Comparison of ENCODE assay signal across 18 mouse cellular contexts in genomic region chr11:72712721-72713120, GRCm38 (mm10). TPM values are rescaled to one million over a fixed set of nuclear protein-coding genes. Genes with fewer than 3 reads are reported as not detected.
DNase-seq lines count a peak whose midpoint lies in the region; ATAC-seq lines count a peak whose summit lies in the region.
"Had no signal": no experiment of that assay in that cellular context is flagged by ENCODE, and none has a peak within 500 bp of the region (broad histone marks: within the 10 kb centered on the region; RNA-seq: fewer than 3 reads in every experiment).

No protein-coding gene starts in this region.

- no peak overlapping the region for H3K4me3 ChIP-seq in forebrain, embryonic 12.5 days (replicated peaks)
- no peak overlapping the region for H3K4me3 ChIP-seq in intestine, embryonic 16.5 days (ENCODE audit: low read length)
- H3K4me3 ChIP-seq: heart, embryonic 13.5 days; hindbrain, embryonic 12.5 days; limb, embryonic 13.5 days; midbrain, embryonic 12.5 days; neural tube, embryonic 12.5 days had no signal

- no peaks in the 10 kb centered on the region for H3K27me3 ChIP-seq in forebrain, embryonic 12.5 days
- no peaks in the 10 kb centered on the region for H3K27me3 ChIP-seq in intestine, embryonic 16.5 days (replicated peaks; ENCODE audit: control insufficient read depth, insufficient read depth, low read length)
- H3K27me3 ChIP-seq: heart, embryonic 13.5 days; hindbrain, embryonic 12.5 days; limb, embryonic 13.5 days; midbrain, embryonic 12.5 days; neural tube, embryonic 12.5 days; Patski had no signal

- no peak overlapping the region for H3K4me2 ChIP-seq in forebrain, embryonic 12.5 days
- H3K4me2 ChIP-seq in intestine, embryonic 16.5 days (ENCODE audit: low read depth, low read length): no peak overlapping the region
- H3K4me2 ChIP-seq: heart, embryonic 13.5 days; hindbrain, embryonic 12.5 days; limb, embryonic 13.5 days; lung, embryonic 14.5 days; midbrain, embryonic 12.5 days; neural tube, embryonic 12.5 days had no signal

- no peaks in the 10 kb centered on the region for H3K4me1 ChIP-seq in forebrain, embryonic 12.5 days
- no peaks in the 10 kb centered on the region for H3K4me1 ChIP-seq in intestine, embryonic 16.5 days (ENCODE audit: control insufficient read depth, insufficient read depth, low read length)
- H3K4me1 ChIP-seq: hindbrain, embryonic 12.5 days; limb, embryonic 13.5 days; midbrain, embryonic 12.5 days; neural tube, embryonic 12.5 days had no signal

- H3K27ac ChIP-seq in forebrain, embryonic 12.5 days: no peak overlapping the region
- no peak overlapping the region for H3K27ac ChIP-seq in intestine, embryonic 16.5 days (ENCODE audit: low read length)
- H3K27ac ChIP-seq: heart, embryonic 13.5 days; hindbrain, embryonic 12.5 days; limb, embryonic 13.5 days; midbrain, embryonic 12.5 days; neural tube, embryonic 12.5 days; stomach, postnatal 0 days had no signal

- peaks cover 20% of the 10 kb centered on the region for H3K36me3 ChIP-seq in forebrain, embryonic 12.5 days (replicated peaks)
- H3K36me3 ChIP-seq in intestine, embryonic 16.5 days (ENCODE audit: control insufficient read depth, insufficient read depth, low read length): no peaks in the 10 kb centered on the region

- ATAC-seq in forebrain, embryonic 12.5 days (ENCODE audit: low FRiP score): no peak
- ATAC-seq in intestine, embryonic 16.5 days: no peak
- ATAC-seq: forebrain, embryonic 14.5 days; Patski had no signal

- H3K9me3 ChIP-seq in forebrain, embryonic 12.5 days: no peaks in the 10 kb centered on the region
- no peaks in the 10 kb centered on the region for H3K9me3 ChIP-seq in intestine, embryonic 16.5 days (ENCODE audit: control insufficient read depth, low read length)
- H3K9me3 ChIP-seq: heart, embryonic 13.5 days; hindbrain, embryonic 12.5 days; limb, embryonic 13.5 days; midbrain, embryonic 12.5 days; neural tube, embryonic 12.5 days had no signal

- peak; percentile 21 for DNase-seq in kidney, adult 18-20 months
- no peak for DNase-seq in kidney, adult 9 months
- DNase-seq in fat pad, adult 2 months (ENCODE audit: extremely low read depth, low read depth, low spot score): peak; percentile 47
- peak; percentile 42 for DNase-seq in gonadal fat pad, adult 2 months (ENCODE audit: low read depth)
- DNase-seq in right cerebral cortex, adult 18-20 months: peak; percentile 73
- DNase-seq in thymus, postnatal 14 days: no peak
- DNase-seq: cerebellum, adult 9-10 months; lung, embryonic 14.5 days had no signal

- 94% methylated on average over 5 of the region's 5 CpGs for WGBS in forebrain, embryonic 12.5 days
- WGBS in intestine, embryonic 16.5 days: 80% methylated on average over 5 of the region's 5 CpGs

- no peak overlapping the region for H3K9ac ChIP-seq in forebrain, embryonic 12.5 days
- no peak overlapping the region for H3K9ac ChIP-seq in intestine, embryonic 16.5 days (ENCODE audit: low read depth, low read length)
- H3K9ac ChIP-seq: heart, embryonic 13.5 days; hindbrain, embryonic 12.5 days; limb, embryonic 13.5 days; lung, embryonic 14.5 days; midbrain, embryonic 12.5 days; neural tube, embryonic 12.5 days had no signal

RNA-seq across cellular contexts. Expression of gene Ankfy1, which starts 22.9 kb away (rescaled TPM):
- 29.5 and 30.8 TPM in 2 replicates for polyA plus RNA-seq in gonadal fat pad, adult 2 months (2012; rRNA removed)
- polyA plus RNA-seq in forebrain, embryonic 12.5 days (2016; fragmentation: Nextera tagmentation; extraction: Ambion mirVana): 35.2 and 35.9 TPM in 2 replicates
- 14.1 and 17.4 TPM in 2 replicates for polyA plus RNA-seq in intestine, embryonic 16.5 days (2015; fragmentation: Nextera tagmentation; extraction: Ambion mirVana)

Comparison
In these comparisons a context has a peak if more than half of its experiments do, and no peak if none do; other contexts are left out.
1. DNase-seq: peak in kidney, adult 18-20 months (single experiment), fat pad, adult 2 months (single experiment), gonadal fat pad, adult 2 months (single experiment) and right cerebral cortex, adult 18-20 months (single experiment); none in kidney, adult 9 months (single experiment) and thymus, postnatal 14 days (single experiment).